Mouse (Mus musculus) liver, embryonic 14.5 days (tissue): ENCODE data around the gene Vstm4. TPM values are rescaled to one million over a fixed set of nuclear protein-coding genes. Genes with fewer than 3 reads are reported as not detected.

Experiments used
- ATAC-seq: fragments of 200-750 bp; cut with Nextera tagmentation; 2 replicates; pipeline ENCODE4 v1.8.0; 2017; ENCODE audit warnings: moderate number of reproducible peaks, mild to moderate bottlenecking, moderate library complexity; ENCODE audit not compliant: insufficient read depth
- DNase-seq, 3 experiments: peaks; one replicate each; pipeline ENCODE4 v3.0.0-alpha.2; 2012 to 2013; ENCODE audit warnings: low read depth in 3 of 3, low spot score in 3 of 3
- H3K27ac ChIP-seq: fragments of 300-500 bp; sonication (generic); 2 replicates; pipeline ENCODE4 v1.5.1; 2014; ENCODE audit warnings: moderate library complexity, mild to moderate bottlenecking, control low read depth, inconsistent platforms
- H3K27me3 ChIP-seq: fragments of 300-500 bp; sonication (generic); 2 replicates; pipeline ENCODE4 v1.6.1; 2014; ENCODE audit warnings: mild to moderate bottlenecking, low read length, moderate library complexity; ENCODE audit not compliant: control insufficient read depth, insufficient read depth
- H3K36me3 ChIP-seq: fragments of 300-500 bp; sonication (generic); replicated peaks from 2 replicates; pipeline ENCODE4 v1.6.1; 2014; ENCODE audit warnings: low read depth; ENCODE audit not compliant: control insufficient read depth, insufficient read depth
- H3K4me1 ChIP-seq, 2 experiments: fragments of 200-500 bp in 1 of 2; fragments of 300-500 bp in 1 of 2; sonication (generic) in 1 of 2; replicated peaks; 2 replicates each; pipeline ENCODE4 v1.6.1; 2012 to 2014; ENCODE audit warnings: antibody characterized with exemption in 1 of 2, inconsistent platforms in 1 of 2, low read length in 1 of 2; ENCODE audit not compliant: control insufficient read depth in 2 of 2, insufficient read depth in 2 of 2
- H3K4me2 ChIP-seq: fragments of 300-500 bp; sonication (generic); 2 replicates; pipeline ENCODE4 v1.6.1; 2014; ENCODE audit warnings: low read depth, mild to moderate bottlenecking, control low read depth, moderate library complexity
- H3K4me3 ChIP-seq, 2 experiments: fragments of 200-500 bp in 1 of 2; fragments of 300-500 bp in 1 of 2; sonication (generic) in 1 of 2; 2 replicates each; pipeline ENCODE4 v1.5.1; 2012 to 2014; ENCODE audit warnings: low read depth in 2 of 2, low read length in 2 of 2, mild to moderate bottlenecking in 2 of 2, control low read depth in 1 of 2, inconsistent platforms in 1 of 2, moderate library complexity in 1 of 2; ENCODE audit not compliant: insufficient read depth in 1 of 2
- H3K9ac ChIP-seq: fragments of 300-500 bp; sonication (generic); replicated peaks from 2 replicates; pipeline ENCODE4 v1.6.1; 2014; ENCODE audit warnings: mild to moderate bottlenecking, control low read depth, moderate library complexity
- H3K9me3 ChIP-seq: fragments of 300-500 bp; sonication (generic); 2 replicates; pipeline ENCODE4 v1.6.1; 2016; ENCODE audit warnings: low read length, mixed read lengths; ENCODE audit not compliant: control insufficient read depth
- CTCF ChIP-seq: IDR thresholded peaks from 2 replicates; pipeline ENCODE4 v1.5.1; 2016; ENCODE audit warnings: antibody characterized with exemption, low read depth, control low read depth
- EP300 ChIP-seq: IDR thresholded peaks from 2 replicates; pipeline ENCODE4 v1.6.1; 2016; ENCODE audit warnings: antibody characterized with exemption, low read depth
- WGBS: fragments of 180-500 bp; shearing (Covaris S2); extraction: QIAGEN DNeasy Blood & Tissue Kit; methylation state at CpG from one replicate; pipeline ENCODE4 v1.1.7; 2014; ENCODE audit not compliant: insufficient replicate concordance; 5-methylcytosine and 5-hydroxymethylcytosine counted together
- polyA plus RNA-seq, 2 experiments: library from polyadenylated mRNA; depleted of rRNA in 1 of 2; stranded (reverse) in 1 of 2; unstranded in 1 of 2; fragments of >200 nt; fragmentation: Nextera tagmentation in 1 of 2; extraction: Ambion mirVana in 1 of 2; gene quantifications; 2 replicates each; pipeline versions ENCODE4 v1.2.1 to v1.2.3; 2012 to 2014

Gene Vstm4
- polyA plus RNA-seq, 2 experiments = 1.6 to 3.3 TPM

DNA sequence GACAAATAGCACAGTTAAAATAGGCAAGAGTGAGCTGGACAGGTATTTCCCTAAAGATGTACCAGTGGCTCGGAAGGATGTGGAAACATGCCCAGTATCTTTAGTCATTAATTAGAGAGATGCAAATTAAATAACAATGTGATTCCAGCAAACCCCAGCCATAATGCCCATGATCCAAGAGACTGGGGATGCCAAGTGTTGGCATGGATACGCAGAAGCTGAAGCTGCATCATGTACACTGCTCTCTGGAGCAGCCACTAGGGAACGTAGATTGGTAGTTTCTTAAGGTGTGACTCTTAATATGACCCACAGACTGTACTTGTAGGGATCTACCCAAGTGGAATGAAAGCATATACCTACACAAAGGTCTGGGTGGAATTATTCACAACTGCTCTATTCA is 50.0 kb downstream of the Vstm4 start:
- H3K36me3 ChIP-seq = no peaks in the 10 kb centered on the region
- peaks cover 0 to 4% of the 10 kb centered on the region in 2 experiments; a peak in 1 of 4 replicates for H3K4me1 ChIP-seq
- no peaks in the 10 kb centered on the region for H3K27me3 ChIP-seq
- no peaks in the 10 kb centered on the region for H3K9me3 ChIP-seq
- ATAC-seq (no peak), DNase-seq (no peak)
- H3K9ac ChIP-seq = no peak overlapping the region
- WGBS = 75% methylated on average over 3 of the region's 3 CpGs
- no peak overlapping the region for H3K27ac ChIP-seq
- H3K4me3 ChIP-seq = no peak overlapping the region
- H3K4me2 ChIP-seq = no peak overlapping the region
- TF ChIP-seq EP300 = no peak
- TF ChIP-seq CTCF = no peak

DNA sequence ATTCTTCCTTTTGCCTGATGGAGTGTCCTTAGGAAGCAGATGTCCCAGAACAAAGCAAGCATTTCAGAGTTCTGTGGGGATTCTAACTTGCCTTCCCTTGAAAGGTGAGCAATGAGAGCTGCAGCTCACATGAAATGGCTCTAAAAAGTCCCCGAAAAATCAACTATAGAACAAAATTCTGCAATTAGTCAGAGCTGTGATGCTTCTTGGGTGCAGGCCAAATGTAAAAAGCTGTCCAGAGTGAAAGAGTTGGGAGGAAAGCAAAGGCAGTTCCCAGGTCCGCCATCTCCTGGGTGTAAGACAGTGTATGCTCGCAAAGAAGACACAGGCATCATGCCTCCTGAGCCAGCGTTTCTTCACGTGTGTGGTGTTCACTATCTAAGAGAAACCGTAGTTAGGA is 52.6 kb downstream of the Vstm4 start:
- DNase-seq (no peak), ATAC-seq (no peak)
- TF ChIP-seq CTCF (no peak), EP300 (no peak)

DNA sequence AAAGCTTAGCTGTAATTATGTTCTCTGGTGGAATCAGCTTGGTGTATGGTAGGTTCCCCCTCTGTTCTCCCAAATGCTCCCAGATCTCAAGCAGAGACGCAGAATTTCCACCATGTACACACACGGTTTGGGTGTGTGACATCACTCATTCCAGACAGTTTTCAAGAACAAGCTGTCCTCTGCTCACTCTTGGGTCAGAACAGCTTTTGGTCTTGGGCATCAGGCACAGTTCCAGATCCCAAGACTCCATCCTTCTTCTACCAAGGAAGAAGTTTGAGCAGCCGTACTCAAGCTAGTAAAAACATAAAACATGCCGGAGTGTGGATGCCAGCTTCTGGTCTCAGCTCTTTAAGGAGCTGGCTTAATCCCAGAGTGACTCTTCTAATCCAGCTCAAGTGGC is 54.6 kb downstream of the Vstm4 start:
- Histone ChIP-seq H3K4me1 (no peaks in the 10 kb centered on the region), H3K9me3 (no peaks in the 10 kb centered on the region), H3K27me3 (no peaks in the 10 kb centered on the region), H3K27ac (no peak overlapping the region), H3K9ac (no peak overlapping the region), H3K4me2 (no peak overlapping the region), H3K36me3 (no peaks in the 10 kb centered on the region), H3K4me3 (no peak overlapping the region)
- ATAC-seq (no peak), DNase-seq (no peak)
- WGBS = 69% methylated on average over 4 of the region's 4 CpGs
- TF ChIP-seq CTCF (no peak), EP300 (no peak)

More for the DNA sequence above, 52.6 kb downstream of the Vstm4 start:
- no peaks in the 10 kb centered on the region for H3K4me1 ChIP-seq
- WGBS = 63% methylated on average over 6 of the region's 6 CpGs
- H3K27ac ChIP-seq = no peak overlapping the region
- no peaks in the 10 kb centered on the region for H3K36me3 ChIP-seq
- no peaks in the 10 kb centered on the region for H3K9me3 ChIP-seq
- H3K4me3 ChIP-seq = no peak overlapping the region
- H3K9ac ChIP-seq = no peak overlapping the region
- no peaks in the 10 kb centered on the region for H3K27me3 ChIP-seq
- no peak overlapping the region for H3K4me2 ChIP-seq

DNA sequence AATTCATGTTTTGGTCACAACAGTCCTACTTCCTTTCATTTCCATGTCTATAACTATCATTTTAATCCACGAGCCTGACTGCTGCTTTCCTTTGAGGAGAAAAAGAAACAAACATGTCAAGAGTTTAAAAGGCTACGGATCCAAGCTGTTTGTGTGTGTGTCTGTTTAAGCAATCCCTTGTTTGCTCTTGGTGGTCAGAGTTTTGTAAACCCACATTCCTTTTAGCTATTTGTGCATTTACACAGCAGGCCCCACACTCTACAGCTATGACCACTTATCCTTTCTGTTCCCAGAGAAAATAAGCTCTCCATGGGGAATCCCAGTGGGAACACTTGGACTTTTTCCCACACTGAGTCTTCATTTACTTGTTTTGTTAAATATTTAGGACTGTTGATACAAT is 58.8 kb downstream of the Vstm4 start:
- Histone ChIP-seq H3K9me3 (no peaks in the 10 kb centered on the region), H3K4me2 (no peak overlapping the region), H3K27me3 (no peaks in the 10 kb centered on the region), H3K27ac (no peak overlapping the region), H3K36me3 (no peaks in the 10 kb centered on the region), H3K9ac (no peak overlapping the region), H3K4me1 (0 out of 4 replicates have a peak, but pooled peaks cover 0 to 2% of the 10 kb centered on the region in 2 experiments), H3K4me3 (no peak overlapping the region)
- ATAC-seq = no peak
- no peak for DNase-seq
- TF ChIP-seq EP300 = no peak
- TF ChIP-seq CTCF = no peak
- 52% methylated on average over 2 of the region's 2 CpGs for WGBS

DNA sequence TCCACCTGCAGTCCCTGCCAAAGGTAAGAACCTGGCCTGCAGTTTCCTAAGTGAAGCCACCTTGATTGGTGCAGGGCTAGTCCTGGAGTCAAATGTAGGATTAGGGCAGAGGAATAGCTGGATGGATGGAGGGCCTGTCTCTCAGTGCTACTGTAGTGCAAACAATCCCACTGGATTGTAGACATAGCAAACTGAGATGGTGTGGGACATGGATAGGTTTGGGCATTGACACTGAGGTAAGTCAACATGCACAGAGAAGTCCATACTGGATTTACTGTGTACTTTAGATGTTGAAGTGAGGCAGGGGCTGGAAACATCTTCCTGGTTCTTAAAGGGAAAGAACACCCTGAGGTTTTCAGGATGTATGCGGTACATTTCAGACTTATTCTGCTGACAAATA is 61.4 kb downstream of the Vstm4 start:
- WGBS = 75% methylated on average over 1 of the region's 1 CpGs
- Histone ChIP-seq H3K4me3 (no peak overlapping the region), H3K27ac (no peak overlapping the region), H3K9me3 (no peaks in the 10 kb centered on the region), H3K27me3 (no peaks in the 10 kb centered on the region), H3K9ac (no peak overlapping the region), H3K4me2 (no peak overlapping the region), H3K36me3 (no peaks in the 10 kb centered on the region), H3K4me1 (0 out of 4 replicates have a peak, but pooled peaks cover 0 to 2% of the 10 kb centered on the region in 2 experiments)
- no peak for TF ChIP-seq EP300
- TF ChIP-seq CTCF = no peak
- DNase-seq (no peak), ATAC-seq (no peak)

DNA sequence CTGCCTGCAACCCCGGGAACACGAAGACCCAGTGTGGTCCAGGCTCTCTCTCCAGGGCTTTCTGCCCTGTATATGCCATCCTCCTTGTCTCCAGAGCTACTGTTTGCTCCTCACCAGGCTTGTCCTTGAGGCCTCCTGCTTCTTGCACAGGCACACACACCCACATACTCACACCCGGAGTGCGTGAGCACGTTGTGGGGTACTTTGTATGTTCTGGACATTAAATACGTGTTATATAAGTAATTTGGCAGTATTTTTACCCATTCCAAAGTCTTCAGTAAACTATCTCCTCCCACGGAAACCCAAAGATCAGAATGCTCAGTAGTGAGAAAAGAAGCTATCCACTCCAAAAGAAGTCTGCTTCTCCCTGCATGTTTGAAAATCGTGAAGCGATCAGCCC is 67.3 kb downstream of the Vstm4 start:
- H3K9me3 ChIP-seq = no peaks in the 10 kb centered on the region
- no peak for DNase-seq
- no peaks in the 10 kb centered on the region for H3K4me1 ChIP-seq
- no peak overlapping the region for H3K4me3 ChIP-seq
- no peak for ATAC-seq
- H3K27me3 ChIP-seq = no peaks in the 10 kb centered on the region
- no peaks in the 10 kb centered on the region for H3K36me3 ChIP-seq
- TF ChIP-seq EP300 = no peak
- TF ChIP-seq CTCF = no peak
- no peak overlapping the region for H3K4me2 ChIP-seq
- H3K9ac ChIP-seq = no peak overlapping the region
- 68% methylated on average over 9 of the region's 9 CpGs for WGBS
- H3K27ac ChIP-seq = no peak overlapping the region
